Mouse (Mus musculus) c-Kit-positive CD71-negative TER-119-negative erythroid progenitor cells, embryonic 14.5 days (primary cell): ENCODE data around the gene Dock2.
"Not testable (repeated sequence)": the region's sequence is repeated elsewhere in the genome, so short reads cannot be mapped to it uniquely, and the experiment has no call there.

ENCODE experiments used
- DNase-seq: peaks from one replicate; pipeline ENCODE4 v3.0.0-alpha.2; 2013; ENCODE audit warnings: low read depth

Dock2 gene

DNA sequence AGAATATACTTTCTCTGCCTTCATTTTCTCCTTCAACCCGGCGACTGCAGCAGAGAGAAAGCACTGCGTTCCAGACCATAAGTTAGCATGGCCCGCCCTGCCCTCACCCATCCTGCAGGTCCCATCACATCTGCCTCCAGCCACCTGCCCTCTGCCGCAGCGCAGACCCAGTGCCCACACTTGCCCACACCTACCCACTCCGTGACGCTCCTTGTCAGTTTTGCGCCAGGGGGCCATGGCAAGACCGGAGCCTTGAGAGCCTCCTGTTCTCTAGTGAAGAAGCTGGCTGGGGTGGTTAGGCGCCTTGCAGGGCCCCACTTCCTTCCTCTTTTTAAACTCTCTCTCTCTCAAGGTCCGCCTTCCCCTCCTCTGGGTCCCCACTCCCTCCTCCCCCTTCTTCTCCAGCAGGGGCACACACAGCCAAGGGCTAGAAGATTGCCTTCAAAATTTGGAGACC lies at the start of gene Dock2:
Gene Dock2, minus strand, starts transcription at position 306 of the 457 bp plus-strand sequence.
- peak; percentile 60 for DNase-seq

DNA sequence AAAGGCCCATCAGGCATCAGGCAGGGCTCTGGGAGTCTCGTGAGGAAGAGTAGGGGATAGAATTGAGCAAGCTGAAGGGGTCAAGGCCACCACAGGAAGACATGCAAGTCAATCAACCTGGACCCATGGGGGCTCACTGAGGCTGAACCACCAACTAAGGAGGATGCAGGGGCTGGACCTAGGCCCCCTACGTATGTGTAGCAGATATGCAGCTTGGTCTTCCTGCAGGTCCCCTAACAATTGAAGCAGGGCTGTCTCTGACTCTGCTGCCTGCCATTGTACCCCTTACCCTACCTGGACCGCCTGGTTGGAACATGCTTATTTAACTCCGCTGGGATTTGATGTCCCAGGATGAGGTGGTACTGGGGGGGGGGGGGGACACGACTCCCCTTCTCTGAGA lies 49.0 kb upstream of the Dock2 start:
- DNase-seq: no peak

GRCm38 (mm10) chr11:34827803-34828202 lies 44.1 kb upstream of the Dock2 start:
- DNase-seq: no peak

DNA sequence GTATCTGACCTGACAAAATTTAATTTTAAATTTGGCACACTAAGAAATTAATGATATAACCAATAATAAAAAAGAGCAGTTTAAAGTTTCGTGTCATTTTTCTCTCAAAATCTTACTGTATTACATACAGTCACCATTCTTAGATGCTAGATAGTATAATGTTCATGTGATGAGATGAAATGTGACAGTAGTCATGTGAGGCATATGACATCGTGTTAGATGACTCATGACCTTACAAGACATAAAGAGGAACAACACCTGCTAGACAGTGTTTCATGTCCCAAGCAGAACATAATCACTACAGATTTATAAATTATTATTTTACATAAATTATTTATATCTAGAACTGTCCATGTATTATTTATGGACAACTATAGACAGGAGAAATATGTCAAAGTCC lies 43.2 kb upstream of the Dock2 start:
- DNase-seq: no peak

DNA sequence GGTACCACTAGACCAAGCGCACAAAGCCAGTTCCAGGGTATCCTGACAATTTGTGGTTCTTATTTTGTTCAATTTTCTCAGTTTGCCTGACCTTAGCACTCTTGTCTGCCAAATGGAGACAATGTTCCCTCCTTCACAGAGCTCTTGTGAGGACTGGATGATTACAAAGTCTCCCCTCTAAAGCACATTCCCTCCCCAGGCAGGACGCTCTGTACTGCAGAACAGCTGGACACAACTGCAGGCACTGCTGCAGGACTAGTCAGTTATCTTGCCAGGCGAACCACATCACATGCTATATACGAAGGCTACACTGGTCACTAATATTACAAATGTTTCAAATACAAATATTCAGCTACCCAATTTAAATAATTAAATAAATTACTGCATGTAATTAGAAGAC lies 41.1 kb upstream of the Dock2 start:
- DNase-seq: no peak

- DNase-seq: no peak
Observed at GRCm38 (mm10) chr11:34814767-34815166, 31.1 kb upstream of the Dock2 start.

DNA sequence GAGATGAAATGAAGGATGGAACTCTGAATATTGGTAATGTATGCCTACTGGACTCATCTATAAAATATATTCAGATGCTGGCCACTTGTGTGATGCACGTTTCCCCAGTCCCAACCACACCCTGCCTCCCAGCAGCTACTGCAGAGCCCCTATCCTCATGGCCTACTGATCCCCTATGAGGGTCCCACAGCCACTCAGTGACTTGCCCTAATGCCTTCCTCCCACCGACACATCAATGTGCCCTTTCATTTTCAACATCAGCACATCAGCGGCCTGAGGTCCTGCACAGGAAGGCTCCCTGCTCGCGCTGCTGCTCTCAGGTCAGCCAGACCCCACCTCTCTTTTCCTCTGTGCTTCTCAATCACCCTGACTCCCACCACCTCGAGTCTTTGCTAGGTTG lies 30.6 kb upstream of the Dock2 start:
- no peak for DNase-seq

- not testable (repeated sequence) for DNase-seq
Observed at GRCm38 (mm10) chr11:34805026-34805425, 21.3 kb upstream of the Dock2 start.

- not testable (repeated sequence) for DNase-seq
Observed at GRCm38 (mm10) chr11:34798066-34798465, 14.4 kb upstream of the Dock2 start.

DNA sequence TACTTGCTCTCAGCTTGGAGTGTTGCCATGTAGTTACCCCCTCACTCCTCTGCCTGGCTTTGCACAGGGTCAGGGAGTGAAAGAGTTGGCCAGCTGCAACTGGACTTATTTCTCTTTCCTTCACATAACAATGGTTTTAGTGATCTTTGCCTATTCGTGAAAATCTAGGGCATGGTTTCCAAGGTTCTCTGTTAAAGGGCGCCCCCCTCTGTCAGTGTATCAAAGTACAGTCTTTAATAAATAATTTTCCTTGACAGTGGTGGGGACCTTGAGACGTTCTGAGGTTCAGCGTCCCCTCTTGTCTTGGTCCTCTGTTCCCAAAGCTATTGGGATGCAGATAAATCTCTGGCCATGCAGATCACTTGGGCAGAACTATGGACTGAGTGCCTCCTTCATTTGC lies 12.4 kb upstream of the Dock2 start:
- DNase-seq: no peak

- no peak for DNase-seq
Observed at GRCm38 (mm10) chr11:34791872-34792271, 8.2 kb upstream of the Dock2 start.

GRCm38 (mm10) chr11:34784864-34785263 lies 1.2 kb upstream of the Dock2 start:
- no peak for DNase-seq

DNA sequence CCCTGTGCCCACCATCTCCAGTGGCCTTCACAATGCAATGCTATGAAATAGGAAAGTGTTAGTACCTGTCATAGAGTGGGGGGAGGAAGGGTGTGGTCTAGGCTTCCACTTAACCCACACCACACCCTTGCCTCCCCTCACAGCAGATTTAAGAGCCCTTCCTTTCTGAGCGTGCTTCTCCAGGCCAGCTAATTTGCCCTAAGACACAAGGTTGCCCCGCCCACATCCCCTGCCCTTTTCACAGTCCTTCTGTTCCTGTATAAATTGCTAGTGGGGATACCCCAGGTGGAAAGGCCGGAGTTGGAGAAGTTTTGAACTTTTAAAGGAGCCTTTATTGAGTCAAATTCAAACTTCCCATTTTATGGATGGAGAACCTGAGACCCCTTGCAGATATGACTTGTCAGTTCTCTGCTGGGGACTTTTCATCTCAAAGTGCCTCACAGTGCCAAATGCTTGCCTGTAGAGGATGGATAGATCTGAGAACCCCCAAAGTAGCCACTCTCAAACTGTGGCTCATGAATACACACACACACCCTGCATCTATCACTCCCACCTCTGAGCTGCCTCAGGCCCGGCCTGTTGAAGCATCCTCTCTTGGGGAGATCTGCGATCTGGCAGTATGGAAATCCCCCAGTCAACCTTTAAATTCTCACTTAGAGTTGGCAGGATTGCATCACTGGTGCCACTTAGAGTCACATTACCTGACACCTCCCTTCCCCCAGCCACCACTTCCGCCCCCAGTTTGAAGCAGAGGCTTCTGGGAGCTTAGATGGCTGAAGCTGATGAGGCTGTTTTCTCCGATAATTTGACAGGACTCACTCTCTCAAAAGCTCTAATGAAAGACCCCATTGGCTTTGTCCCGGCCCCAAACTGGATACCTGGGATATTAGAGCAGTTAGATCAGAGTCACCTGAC lies 919 bp downstream of the Dock2 start:
- DNase-seq: no peak

DNA sequence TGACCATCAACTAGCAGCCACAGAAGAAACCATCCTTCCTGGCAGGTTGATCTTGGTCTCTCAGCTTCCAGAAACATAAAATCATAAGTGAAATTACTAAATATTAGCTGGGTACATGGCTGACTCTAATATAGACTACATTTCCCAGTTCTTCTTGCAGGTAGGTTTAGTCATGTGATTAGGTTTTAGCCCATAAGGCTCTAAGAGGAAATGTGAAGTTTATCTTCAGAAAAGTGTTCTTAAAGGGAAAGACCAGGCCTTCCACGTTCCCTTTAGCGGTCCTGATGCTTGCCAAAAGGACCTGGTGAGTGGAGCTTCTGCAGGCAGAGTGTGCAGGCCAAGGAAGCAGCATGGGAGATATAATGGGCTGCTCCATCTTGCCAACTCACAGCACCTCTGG lies 2.9 kb downstream of the Dock2 start:
- DNase-seq: no peak

- DNase-seq: no peak
Observed at GRCm38 (mm10) chr11:34779966-34780365, 3.7 kb downstream of the Dock2 start.

DNA sequence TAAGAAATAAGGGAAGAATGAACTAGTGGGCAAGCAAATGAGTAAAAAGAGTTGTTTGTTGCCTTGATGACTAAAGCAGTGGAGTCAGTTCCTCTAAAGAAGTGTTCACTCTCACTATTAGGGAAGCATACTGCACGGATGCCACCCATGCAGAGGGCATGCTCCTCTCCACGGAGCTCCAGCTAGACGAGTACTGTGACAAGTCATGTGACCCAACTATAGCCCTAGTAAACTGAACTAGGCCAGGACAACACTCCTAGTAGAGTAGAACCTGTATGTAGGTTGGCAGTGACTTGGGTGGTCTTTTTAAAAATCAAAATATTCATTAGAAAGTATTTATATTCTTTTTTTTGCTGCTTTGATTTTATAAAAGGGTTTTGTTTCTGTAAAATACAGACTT lies 5.3 kb downstream of the Dock2 start:
- no peak for DNase-seq

DNA sequence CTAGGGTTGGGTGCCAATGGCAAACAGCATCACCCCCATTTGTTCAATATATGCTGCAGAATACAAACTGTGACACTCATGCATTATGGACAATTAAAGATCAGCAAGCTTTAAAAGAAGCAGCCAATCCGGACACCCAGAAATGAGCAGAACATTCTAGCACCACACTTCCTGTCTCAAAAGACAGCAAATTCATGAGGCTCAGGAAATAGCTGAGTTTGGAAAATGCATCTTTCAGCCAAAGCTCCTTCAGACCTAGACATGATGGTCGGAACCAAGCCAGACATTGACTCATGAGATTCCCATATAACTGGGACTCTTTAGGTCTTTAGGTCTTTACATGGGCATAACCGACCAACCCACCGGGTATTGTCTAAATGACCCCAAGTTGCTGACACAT lies 6.2 kb downstream of the Dock2 start:
- no peak for DNase-seq

DNA sequence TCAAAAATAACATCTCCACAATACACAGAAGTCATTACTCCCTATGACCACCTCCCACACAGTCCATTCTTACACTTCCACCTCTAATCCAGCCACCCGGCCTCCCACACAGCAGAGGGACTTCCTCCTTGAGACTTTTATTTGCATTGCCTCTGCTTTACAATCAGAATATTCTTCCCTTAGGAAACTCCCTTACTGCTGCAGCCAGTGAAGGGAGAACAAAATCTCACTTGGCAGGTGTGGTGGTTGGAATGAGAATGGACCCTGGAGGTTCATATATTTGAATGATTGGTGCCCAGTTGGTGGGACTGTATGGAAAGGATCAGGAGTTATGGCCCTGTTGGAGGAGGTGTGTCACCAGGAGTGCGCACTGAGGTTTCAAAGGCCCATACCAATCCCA lies 7.6 kb downstream of the Dock2 start:
- no peak for DNase-seq

GRCm38 (mm10) chr11:34774636-34775035 lies 9.1 kb downstream of the Dock2 start:
- DNase-seq: no peak

DNA sequence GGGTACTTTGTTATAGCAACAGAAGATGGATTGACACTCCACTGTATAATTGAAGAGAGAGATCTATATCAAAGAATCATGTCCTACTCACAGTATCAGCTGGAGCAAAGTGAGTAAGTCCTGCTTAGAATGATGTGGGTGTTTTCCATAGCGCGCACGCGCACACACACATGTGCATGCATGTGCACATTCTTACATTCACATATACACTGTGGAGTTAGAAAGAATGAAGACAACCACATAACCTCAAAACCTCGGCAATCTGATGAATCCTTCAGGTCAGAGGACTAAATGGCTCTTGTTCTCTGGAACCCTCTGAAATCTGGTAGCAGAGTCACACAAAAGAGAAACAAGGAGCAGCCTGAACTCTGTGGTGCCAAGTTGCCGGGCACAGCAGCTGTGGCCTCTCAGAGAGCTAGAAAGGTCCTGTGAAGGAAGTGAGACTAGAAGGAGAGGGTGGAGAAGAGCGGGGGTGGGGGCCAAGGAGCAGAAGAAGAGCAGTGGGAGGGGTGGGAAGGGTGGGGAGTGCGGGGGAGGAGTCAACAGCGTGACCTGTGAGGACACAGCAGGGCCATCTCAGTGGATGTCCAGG lies 10.3 kb downstream of the Dock2 start:
- DNase-seq: no peak

GRCm38 (mm10) chr11:34771221-34771986 lies 12.3 kb downstream of the Dock2 start:
- no peak for DNase-seq

- DNase-seq: no peak
Observed at GRCm38 (mm10) chr11:34770666-34771065, 13.0 kb downstream of the Dock2 start.

GRCm38 (mm10) chr11:34769946-34770345 lies 13.7 kb downstream of the Dock2 start:
- DNase-seq: no peak
